Mouse (Mus musculus): ENCODE results near the gene Fam198b. TPM values are rescaled to one million over a fixed set of nuclear protein-coding genes. Genes with fewer than 3 reads are reported as not detected.
A peak's percentile ranks its signal among the peaks of the same experiment; 100 is the strongest.

Gene Fam198b
- polyA plus RNA-seq, 2 experiments: 0.57 to 0.70 TPM

- Histone ChIP-seq H3K4me1 (replicated peaks; ENCODE audit: control insufficient read depth in 2 of 2, insufficient read depth in 2 of 2, low read length in 1 of 2) (peaks cover 0 to 1% of the 10 kb centered on the region in 2 experiments; a peak in 2 of 4 replicates), H3K4me2 (ENCODE audit: low read depth) (no peak overlapping the region), H3K27me3 (ENCODE audit: control insufficient read depth, insufficient read depth, low read length) (no peaks in the 10 kb centered on the region), H3K9ac (replicated peaks) (no peak overlapping the region), H3K27ac (no peak overlapping the region), H3K9me3 (ENCODE audit: control insufficient read depth, low read length) (no peaks in the 10 kb centered on the region), H3K4me3 (ENCODE audit: insufficient read depth in 1 of 2, low read depth in 2 of 2, low read length in 2 of 2) (no peak overlapping the region), H3K36me3 (replicated peaks; ENCODE audit: control insufficient read depth, insufficient read depth, low read depth) (no peaks in the 10 kb centered on the region)
- no peak for DNase-seq (ENCODE audit: low read depth in 3 of 3, low spot score in 3 of 3)
- no peak for ATAC-seq (ENCODE audit: insufficient read depth)
- WGBS (ENCODE audit: insufficient replicate concordance): 42% methylated on average over 9 of the region's 9 CpGs
- no peak for TF ChIP-seq CTCF (IDR thresholded peaks at IDR 0.05; ENCODE audit: low read depth)
- no peak for TF ChIP-seq EP300 (IDR thresholded peaks at IDR 0.05; ENCODE audit: low read depth)
Observed at GRCm38 (mm10) chr3:79879246-79879645, 5.1 kb upstream of the Fam198b start.

GRCm38 (mm10) chr3:79881645-79882044 lies 2.7 kb upstream of the Fam198b start:
- H3K4me3 ChIP-seq (ENCODE audit: insufficient read depth in 1 of 2, low read depth in 2 of 2, low read length in 2 of 2): no peak overlapping the region
- no peak for TF ChIP-seq CTCF (IDR thresholded peaks at IDR 0.05; ENCODE audit: low read depth)
- no peak for TF ChIP-seq EP300 (IDR thresholded peaks at IDR 0.05; ENCODE audit: low read depth)
- 36% methylated on average over 2 of the region's 2 CpGs for WGBS (ENCODE audit: insufficient replicate concordance)
- H3K4me1 ChIP-seq (replicated peaks; ENCODE audit: control insufficient read depth in 2 of 2, insufficient read depth in 2 of 2, low read length in 1 of 2): peaks cover 0 to 7% of the 10 kb centered on the region in 2 experiments; a peak in 2 of 4 replicates
- H3K27me3 ChIP-seq (ENCODE audit: control insufficient read depth, insufficient read depth, low read length): no peaks in the 10 kb centered on the region; the same call in 1 of the 2 replicates
- no peak overlapping the region for H3K27ac ChIP-seq
- no peak overlapping the region for H3K4me2 ChIP-seq (ENCODE audit: low read depth)
- no peak overlapping the region for H3K9ac ChIP-seq (replicated peaks)
- no peaks in the 10 kb centered on the region for H3K9me3 ChIP-seq (ENCODE audit: control insufficient read depth, low read length)
- DNase-seq (ENCODE audit: low read depth in 3 of 3, low spot score in 3 of 3): no peak
- H3K36me3 ChIP-seq (replicated peaks; ENCODE audit: control insufficient read depth, insufficient read depth, low read depth): no peaks in the 10 kb centered on the region
- ATAC-seq (ENCODE audit: insufficient read depth): no peak

GRCm38 (mm10) chr3:79883092-79883491 lies 1.2 kb upstream of the Fam198b start:
- 19% methylated on average over 7 of the region's 7 CpGs for WGBS (ENCODE audit: insufficient replicate concordance)
- ATAC-seq (ENCODE audit: insufficient read depth) (no peak), DNase-seq (ENCODE audit: low read depth in 3 of 3, low spot score in 3 of 3) (peak in 2 of 3 experiments; percentile 26 to 28)
- H3K27ac ChIP-seq: no peak overlapping the region
- no peak overlapping the region for H3K4me2 ChIP-seq (ENCODE audit: low read depth)
- no peak overlapping the region for H3K4me3 ChIP-seq (ENCODE audit: insufficient read depth in 1 of 2, low read depth in 2 of 2, low read length in 2 of 2)
- H3K9ac ChIP-seq (replicated peaks): no peak overlapping the region
- H3K36me3 ChIP-seq (replicated peaks; ENCODE audit: control insufficient read depth, insufficient read depth, low read depth): no peaks in the 10 kb centered on the region
- H3K27me3 ChIP-seq (ENCODE audit: control insufficient read depth, insufficient read depth, low read length): no peaks in the 10 kb centered on the region; the same call in 1 of the 2 replicates
- H3K9me3 ChIP-seq (ENCODE audit: control insufficient read depth, low read length): no peaks in the 10 kb centered on the region
- peaks cover 0 to 7% of the 10 kb centered on the region in 2 experiments; a peak in 2 of 4 replicates for H3K4me1 ChIP-seq (replicated peaks; ENCODE audit: control insufficient read depth in 2 of 2, insufficient read depth in 2 of 2, low read length in 1 of 2)
- TF ChIP-seq CTCF (IDR thresholded peaks at IDR 0.05; ENCODE audit: low read depth): peak; percentile 86
- TF ChIP-seq EP300 (IDR thresholded peaks at IDR 0.05; ENCODE audit: low read depth): no peak

GRCm38 (mm10) chr3:79884761-79885189 lies 442 bp downstream of the Fam198b start:
- H3K9me3 ChIP-seq (ENCODE audit: control insufficient read depth, low read length): no peaks in the 10 kb centered on the region
- DNase-seq (ENCODE audit: low read depth in 3 of 3, low spot score in 3 of 3) (no peak), ATAC-seq (ENCODE audit: insufficient read depth) (no peak)
- no peak overlapping the region for H3K27ac ChIP-seq
- no peak overlapping the region for H3K9ac ChIP-seq (replicated peaks)
- TF ChIP-seq EP300 (IDR thresholded peaks at IDR 0.05; ENCODE audit: low read depth) (no peak), CTCF (IDR thresholded peaks at IDR 0.05; ENCODE audit: low read depth) (peak; percentile 58)
- H3K4me2 ChIP-seq (ENCODE audit: low read depth): peak overlapping the region; percentile 49
- peak overlapping the region in 1 of 2 experiments; percentile 40; a peak in 2 of 4 replicates for H3K4me3 ChIP-seq (ENCODE audit: insufficient read depth in 1 of 2, low read depth in 2 of 2, low read length in 2 of 2)
- no peaks in the 10 kb centered on the region for H3K36me3 ChIP-seq (replicated peaks; ENCODE audit: control insufficient read depth, insufficient read depth, low read depth)
- H3K27me3 ChIP-seq (ENCODE audit: control insufficient read depth, insufficient read depth, low read length): no peaks in the 10 kb centered on the region; the same call in 1 of the 2 replicates
- H3K4me1 ChIP-seq (replicated peaks; ENCODE audit: control insufficient read depth in 2 of 2, insufficient read depth in 2 of 2, low read length in 1 of 2): peaks cover 0 to 7% of the 10 kb centered on the region in 2 experiments; a peak in 2 of 4 replicates
- 15% methylated on average over 9 of the region's 9 CpGs for WGBS (ENCODE audit: insufficient replicate concordance)

GRCm38 (mm10) chr3:79885686-79886356 lies 1.5 kb downstream of the Fam198b start:
- Histone ChIP-seq H3K27me3 (ENCODE audit: control insufficient read depth, insufficient read depth, low read length) (no peaks in the 10 kb centered on the region; the same call in 1 of the 2 replicates), H3K4me3 (ENCODE audit: insufficient read depth in 1 of 2, low read depth in 2 of 2, low read length in 2 of 2) (peak overlapping the region; percentile 36 to 38), H3K27ac (no peak overlapping the region), H3K4me2 (ENCODE audit: low read depth) (peak overlapping the region; percentile 45), H3K4me1 (replicated peaks; ENCODE audit: control insufficient read depth in 2 of 2, insufficient read depth in 2 of 2, low read length in 1 of 2) (peaks cover 0 to 7% of the 10 kb centered on the region in 2 experiments; a peak in 2 of 4 replicates), H3K9ac (replicated peaks) (no peak overlapping the region; the same call in 1 of the 2 replicates), H3K9me3 (ENCODE audit: control insufficient read depth, low read length) (no peaks in the 10 kb centered on the region), H3K36me3 (replicated peaks; ENCODE audit: control insufficient read depth, insufficient read depth, low read depth) (no peaks in the 10 kb centered on the region)
- WGBS (ENCODE audit: insufficient replicate concordance): 5% methylated on average over 19 of the region's 19 CpGs
- ATAC-seq (ENCODE audit: insufficient read depth) (peak; percentile 45; the same call in 1 of the 2 replicates), DNase-seq (ENCODE audit: low read depth in 3 of 3, low spot score in 3 of 3) (no peak)
- TF ChIP-seq EP300 (IDR thresholded peaks at IDR 0.05; ENCODE audit: low read depth): no peak
- TF ChIP-seq CTCF (IDR thresholded peaks at IDR 0.05; ENCODE audit: low read depth): no peak

Data from liver, embryonic 14.5 days (tissue).